Mouse (Mus musculus) cortical plate, adult 2 months (tissue): ENCODE results near the gene Cdkl5. TPM values are rescaled to one million over a fixed set of nuclear protein-coding genes. Genes with fewer than 3 reads are reported as not detected.
"Not testable (repeated sequence)": the region's sequence is repeated elsewhere in the genome, so short reads cannot be mapped to it uniquely, and the experiment has no call there.

ENCODE experiments used
- H3K27ac ChIP-seq: fragments of 200-500 bp; 2 replicates; pipeline ENCODE4 v1.5.1; 2012; ENCODE audit warnings: low read length, control low read depth, inconsistent platforms; ENCODE audit not compliant: insufficient read depth
- H3K4me1 ChIP-seq: fragments of 200-500 bp; 2 replicates; pipeline ENCODE4 v1.6.1; 2011; ENCODE audit warnings: low read length; ENCODE audit not compliant: control insufficient read depth, insufficient read depth
- H3K4me3 ChIP-seq: fragments of 200-500 bp; 2 replicates; pipeline ENCODE4 v1.5.1; 2011; ENCODE audit warnings: mild to moderate bottlenecking, low read length, control low read depth; ENCODE audit not compliant: insufficient read depth
- CTCF ChIP-seq: fragments of 200-500 bp; IDR thresholded peaks from 2 replicates; pipeline ENCODE4 v1.5.1; 2011; ENCODE audit warnings: mild to moderate bottlenecking, control low read depth, low read length; ENCODE audit not compliant: insufficient read depth; ENCODE audit errors: extremely low read depth
- POLR2A ChIP-seq: fragments of 200-500 bp; IDR thresholded peaks from 2 replicates; pipeline ENCODE4 v1.6.1; 2011; ENCODE audit warnings: mild to moderate bottlenecking, low read length, control low read depth; ENCODE audit not compliant: insufficient read depth; ENCODE audit errors: extremely low read depth
- polyA plus RNA-seq: library from polyadenylated mRNA; depleted of rRNA; stranded (reverse); fragments of >200 nt; gene quantifications from 2 replicates; pipeline ENCODE4 v1.2.3, GENCODE M21; 2012

Gene Cdkl5
- polyA plus RNA-seq, 1 experiment, result 39.7 TPM

DNA sequence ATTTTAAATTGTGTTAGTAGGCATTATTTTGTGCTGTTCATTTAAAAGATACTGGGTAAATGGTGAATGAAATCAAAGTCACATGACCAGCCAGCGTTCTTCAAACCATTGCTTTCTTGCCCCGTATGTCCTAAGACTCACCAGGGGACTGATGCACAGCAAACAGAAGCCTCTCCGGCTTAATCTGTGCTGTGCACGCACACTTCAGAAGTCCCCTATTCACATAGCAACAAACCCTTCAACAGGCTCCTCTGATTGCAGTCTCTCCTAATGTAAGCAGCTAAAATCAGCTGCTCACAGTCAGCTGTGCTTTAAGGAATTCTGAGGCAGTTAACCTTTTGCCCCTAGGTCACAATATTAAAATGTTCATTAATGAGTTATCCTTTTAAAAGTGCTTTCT is 129.5 kb downstream of the Cdkl5 start:
- Histone ChIP-seq H3K4me1 (no peaks in the 10 kb centered on the region), H3K4me3 (no peak overlapping the region), H3K27ac (no peak overlapping the region)
- no peak for TF ChIP-seq CTCF

GRCm38 (mm10) chrX:160863689-160864383 is 130.7 kb downstream of the Cdkl5 start:
- no peak overlapping the region for H3K4me3 ChIP-seq
- TF ChIP-seq POLR2A (no peak), CTCF (no peak)
- H3K27ac ChIP-seq, result no peak overlapping the region
- no peaks in the 10 kb centered on the region for H3K4me1 ChIP-seq

- Histone ChIP-seq H3K27ac (no peak overlapping the region), H3K4me1 (peaks cover 2% of the 10 kb centered on the region), H3K4me3 (no peak overlapping the region)
- TF ChIP-seq CTCF, result no peak
- TF ChIP-seq POLR2A, result no peak
Measured at GRCm38 (mm10) chrX:160808226-160808625, 186.3 kb downstream of the Cdkl5 start.

DNA sequence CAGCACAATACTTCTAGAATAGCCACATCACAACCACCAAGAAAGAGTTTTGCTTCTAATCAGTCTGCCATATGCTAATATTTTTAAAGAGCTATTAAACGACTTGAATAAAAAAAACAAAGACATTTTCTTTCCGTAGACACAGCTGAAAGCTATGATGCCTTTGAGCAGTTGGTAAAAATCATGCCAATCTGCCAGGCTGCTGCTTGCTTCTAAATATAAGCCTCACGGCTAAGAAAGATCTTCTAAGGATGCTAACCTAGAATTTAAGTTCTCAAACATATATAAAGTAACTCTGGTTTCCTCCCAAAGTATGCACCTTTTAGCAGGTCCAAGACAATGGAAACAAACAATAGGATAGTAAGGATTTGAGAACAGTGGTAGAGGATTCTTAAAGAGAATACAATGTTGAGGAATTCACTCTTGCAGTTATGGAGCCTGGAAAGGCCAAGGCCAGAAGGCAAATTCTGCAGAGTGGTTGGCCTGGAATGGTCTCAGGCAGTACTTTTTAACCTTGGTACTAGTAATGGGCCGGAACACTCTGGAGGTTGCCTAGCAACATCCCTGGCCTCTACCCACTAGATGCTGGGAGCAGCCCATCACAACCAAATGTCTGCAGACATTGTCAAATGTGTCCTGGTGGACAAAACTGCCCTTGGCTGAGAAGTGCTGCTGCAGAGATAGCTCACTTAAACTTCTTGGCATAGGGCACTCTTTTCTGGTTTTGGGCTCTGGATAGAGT is 189.9 kb downstream of the Cdkl5 start:
- TF ChIP-seq CTCF (no peak), POLR2A (no peak)
- 0 out of 2 replicates have a peak overlapping the region, but pooled peaks have one; percentile 17 for H3K27ac ChIP-seq
- peaks cover 2% of the 10 kb centered on the region for H3K4me1 ChIP-seq
- no peak overlapping the region for H3K4me3 ChIP-seq

DNA sequence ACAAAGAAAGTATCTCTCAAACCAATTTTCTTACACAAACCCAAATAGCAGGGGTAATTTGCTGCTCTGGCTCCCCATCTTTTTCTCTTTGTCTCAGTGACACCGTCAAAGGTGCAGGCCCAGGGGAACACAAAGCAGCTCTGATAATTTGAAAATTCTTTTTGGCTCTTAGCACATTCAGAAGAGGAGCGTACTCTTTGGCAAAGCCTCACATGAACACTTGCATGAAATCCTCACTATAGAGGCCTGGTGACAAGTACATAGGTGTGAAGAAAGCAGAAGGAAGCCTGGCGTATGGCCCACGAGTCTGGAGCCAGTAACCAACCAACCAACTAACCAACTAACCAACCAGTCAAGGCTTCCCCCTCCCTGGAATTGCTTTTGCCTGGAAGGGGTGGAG is 199.6 kb downstream of the Cdkl5 start:
- TF ChIP-seq POLR2A, result no peak
- no peak for TF ChIP-seq CTCF

DNA sequence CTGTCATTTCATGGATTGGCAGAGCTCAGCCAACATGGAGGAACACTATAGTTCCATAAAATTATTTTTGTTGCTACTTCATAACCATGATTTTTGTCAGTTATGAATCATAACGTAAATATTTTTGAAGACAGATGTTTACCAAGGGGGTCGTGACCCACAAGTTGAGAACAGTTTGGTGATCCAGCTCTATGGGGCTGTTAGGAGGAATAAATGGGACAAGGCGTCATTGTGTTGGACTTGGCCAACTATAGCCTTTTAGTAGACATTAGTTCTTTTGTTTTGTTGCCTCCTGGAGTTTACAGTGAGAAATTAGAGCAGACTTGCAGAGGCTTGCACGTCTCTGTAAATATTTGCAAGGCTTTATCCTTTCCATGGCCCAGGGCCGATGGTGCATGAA is 212.2 kb downstream of the Cdkl5 start:
- no peak for TF ChIP-seq POLR2A
- H3K4me3 ChIP-seq, result no peak overlapping the region

More for the DNA sequence above, 199.6 kb downstream of the Cdkl5 start:
- no peak overlapping the region; the same call in 1 of the 2 replicates for H3K27ac ChIP-seq
- no peaks in the 10 kb centered on the region; the same call in 1 of the 2 replicates for H3K4me1 ChIP-seq
- H3K4me3 ChIP-seq, result no peak overlapping the region

GRCm38 (mm10) chrX:160773033-160773432 is 221.5 kb downstream of the Cdkl5 start:
- Histone ChIP-seq H3K4me3 (no peak overlapping the region), H3K4me1 (no peaks in the 10 kb centered on the region; the same call in 1 of the 2 replicates), H3K27ac (peak overlapping the region; percentile 56; the same call in 1 of the 2 replicates)
- no peak for TF ChIP-seq POLR2A
- no peak for TF ChIP-seq CTCF

More for the DNA sequence above, 212.2 kb downstream of the Cdkl5 start:
- no peaks in the 10 kb centered on the region for H3K4me1 ChIP-seq
- no peak overlapping the region for H3K27ac ChIP-seq

- H3K27ac ChIP-seq, H3K4me1 ChIP-seq, H3K4me3 ChIP-seq: not testable (repeated sequence)
Measured at GRCm38 (mm10) chrX:160769622-160770021, 224.9 kb downstream of the Cdkl5 start.

GRCm38 (mm10) chrX:160767713-160768112 is 226.8 kb downstream of the Cdkl5 start, which contains the start of gene Rs1:
Rs1 (plus strand) TSS chrX:160768013.
- Histone ChIP-seq H3K27ac (no peak within 1 kb of the TSS), H3K4me3 (no peak within 1 kb of the TSS), H3K4me1 (no peaks in the 10 kb centered on the region)
- TF ChIP-seq CTCF (no peak), POLR2A (no peak)

- H3K27ac ChIP-seq, result no peak overlapping the region
- H3K4me3 ChIP-seq, result peak overlapping the region; percentile 43
- no peak for TF ChIP-seq CTCF
- TF ChIP-seq POLR2A, result no peak
- no peaks in the 10 kb centered on the region for H3K4me1 ChIP-seq
Measured at GRCm38 (mm10) chrX:160766233-160766616, 228.3 kb downstream of the Cdkl5 start.
